Mouse (Mus musculus) lung, adult 2 months (tissue): ENCODE results near the gene Astn2. TPM values are rescaled to one million over a fixed set of nuclear protein-coding genes. Genes with fewer than 3 reads are reported as not detected.
A peak's percentile ranks its signal among the peaks of the same experiment; 100 is the strongest.

ENCODE experiments used
- DNase-seq: peaks from one replicate; pipeline ENCODE4 v3.0.0; 2022
- H3K4me1 ChIP-seq: fragments of 200-500 bp; 2 replicates; pipeline ENCODE4 v1.6.1; 2011; ENCODE audit warnings: low read length; ENCODE audit not compliant: control insufficient read depth, insufficient read depth
- H3K4me3 ChIP-seq: fragments of 200-500 bp; replicated peaks from 2 replicates; pipeline ENCODE3; 2011; ENCODE audit warnings: low read depth, mild to moderate bottlenecking, control low read depth, low read length; ENCODE audit errors: extremely low read depth
- CTCF ChIP-seq: fragments of 200-500 bp; IDR thresholded peaks from 2 replicates; pipeline ENCODE4 v1.5.1; 2011; ENCODE audit warnings: mild to moderate bottlenecking, low read length, control low read depth; ENCODE audit not compliant: insufficient read depth
- POLR2A ChIP-seq: fragments of 200-500 bp; IDR thresholded peaks from 2 replicates; pipeline ENCODE4 v1.6.1; 2011; ENCODE audit warnings: low read depth, mild to moderate bottlenecking, control low read depth, low read length, borderline replicate concordance; ENCODE audit errors: extremely low read depth
- WGBS: fragments of 180-500 bp; shearing (Covaris S2); methylation state at CpG from one replicate; pipeline ENCODE4 v1.1.7; 2018; 5-methylcytosine and 5-hydroxymethylcytosine counted together
- polyA plus RNA-seq: library from polyadenylated mRNA; depleted of rRNA; stranded (reverse); fragments of >200 nt; gene quantifications from 2 replicates; pipeline ENCODE4 v1.2.3, GENCODE M21; 2012

Gene Astn2
- polyA plus RNA-seq, 1 experiment, result 10.7 TPM

GRCm38 (mm10) chr4:65620125-65620524 is 784.3 kb downstream of the Astn2 start:
- WGBS, result 60% methylated on average over 3 of the region's 3 CpGs
- TF ChIP-seq CTCF, result no peak
- no peak for TF ChIP-seq POLR2A
- no peaks in the 10 kb centered on the region for H3K4me1 ChIP-seq
- no peak for DNase-seq
- H3K4me3 ChIP-seq, result no peak overlapping the region

GRCm38 (mm10) chr4:65613135-65613534 is 791.3 kb downstream of the Astn2 start:
- no peak for DNase-seq
- TF ChIP-seq CTCF (no peak), POLR2A (no peak)
- H3K4me1 ChIP-seq, result no peaks in the 10 kb centered on the region
- WGBS, result 97% methylated on average over 14 of the region's 14 CpGs
- no peak overlapping the region for H3K4me3 ChIP-seq

DNA sequence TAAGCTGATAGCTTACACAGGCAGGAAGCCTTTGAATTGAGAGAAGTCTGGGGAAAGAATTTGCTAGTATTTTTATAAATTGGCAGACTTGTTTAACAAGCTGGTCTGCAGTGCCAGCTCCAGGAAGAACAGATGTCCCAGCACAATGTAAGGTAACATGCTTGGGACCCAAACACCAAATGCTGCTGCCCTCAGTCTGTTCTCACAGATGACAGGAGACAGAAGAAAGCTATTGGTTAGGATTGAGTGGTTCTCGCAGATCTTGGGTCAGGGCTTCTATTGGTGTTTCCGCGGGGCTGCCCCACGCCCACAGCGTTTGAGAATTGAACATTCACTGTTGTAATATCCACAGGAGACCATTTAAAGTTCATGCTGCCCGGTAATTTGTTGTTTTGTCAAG is 793.5 kb downstream of the Astn2 start:
- H3K4me3 ChIP-seq, result no peak overlapping the region
- WGBS, result 85% methylated on average over 6 of the region's 6 CpGs
- TF ChIP-seq POLR2A (no peak), CTCF (no peak)
- peaks cover 8% of the 10 kb centered on the region for H3K4me1 ChIP-seq
- DNase-seq, result no peak

- no peak for DNase-seq
- TF ChIP-seq POLR2A, result no peak
- no peak for TF ChIP-seq CTCF
- Histone ChIP-seq H3K4me3 (no peak overlapping the region), H3K4me1 (peaks cover 8% of the 10 kb centered on the region)
- WGBS, result 67% methylated on average over 5 of the region's 5 CpGs
Observed at GRCm38 (mm10) chr4:65610329-65610728, 794.1 kb downstream of the Astn2 start.

- WGBS, result 88% methylated on average over 4 of the region's 4 CpGs
Observed at GRCm38 (mm10) chr4:65608112-65608511, 796.3 kb downstream of the Astn2 start.

GRCm38 (mm10) chr4:65607184-65607631 is 797.2 kb downstream of the Astn2 start:
- H3K4me3 ChIP-seq, result no peak overlapping the region
- H3K4me1 ChIP-seq, result peaks cover 10% of the 10 kb centered on the region
- TF ChIP-seq POLR2A (no peak), CTCF (no peak)
- WGBS, result 64% methylated on average over 10 of the region's 10 CpGs
- no peak for DNase-seq

More at GRCm38 (mm10) chr4:65608112-65608511, 796.3 kb downstream of the Astn2 start:
- no peak for DNase-seq
- TF ChIP-seq CTCF, result no peak
- TF ChIP-seq POLR2A, result no peak
- Histone ChIP-seq H3K4me3 (no peak overlapping the region), H3K4me1 (peaks cover 10% of the 10 kb centered on the region)

DNA sequence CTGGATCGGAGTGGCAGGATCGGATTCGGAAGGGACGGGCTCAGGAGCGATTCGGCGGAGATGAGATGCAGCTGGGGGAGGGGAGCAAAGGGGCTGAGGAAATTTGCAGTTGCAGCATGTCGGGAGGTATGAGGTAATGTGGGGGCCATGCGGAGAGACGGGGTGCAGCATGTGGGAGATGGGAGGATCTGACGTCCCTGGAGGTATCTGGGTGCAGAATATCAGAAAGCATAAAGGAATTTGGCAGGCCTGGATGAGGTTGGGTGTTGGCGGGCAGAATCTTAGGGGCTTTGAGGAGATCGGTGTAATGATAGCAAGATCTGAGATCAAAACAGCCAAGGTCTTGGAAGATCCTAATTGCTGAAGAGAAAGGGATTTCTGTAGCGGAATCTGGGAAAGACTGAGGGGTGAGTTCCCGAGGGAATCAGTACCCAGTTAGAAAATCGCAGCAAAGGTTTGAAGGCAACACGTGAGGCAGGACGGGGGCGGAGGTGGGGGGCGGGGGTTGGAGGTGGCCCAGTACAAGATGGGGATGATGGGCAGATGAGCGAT is 799.2 kb downstream of the Astn2 start:
- under 1% methylated on average over 21 of the region's 21 CpGs for WGBS
- Histone ChIP-seq H3K4me3 (peak overlapping the region; percentile 98), H3K4me1 (peaks cover 10% of the 10 kb centered on the region)
- DNase-seq, result no peak
- TF ChIP-seq CTCF, result no peak
- TF ChIP-seq POLR2A, result no peak

DNA sequence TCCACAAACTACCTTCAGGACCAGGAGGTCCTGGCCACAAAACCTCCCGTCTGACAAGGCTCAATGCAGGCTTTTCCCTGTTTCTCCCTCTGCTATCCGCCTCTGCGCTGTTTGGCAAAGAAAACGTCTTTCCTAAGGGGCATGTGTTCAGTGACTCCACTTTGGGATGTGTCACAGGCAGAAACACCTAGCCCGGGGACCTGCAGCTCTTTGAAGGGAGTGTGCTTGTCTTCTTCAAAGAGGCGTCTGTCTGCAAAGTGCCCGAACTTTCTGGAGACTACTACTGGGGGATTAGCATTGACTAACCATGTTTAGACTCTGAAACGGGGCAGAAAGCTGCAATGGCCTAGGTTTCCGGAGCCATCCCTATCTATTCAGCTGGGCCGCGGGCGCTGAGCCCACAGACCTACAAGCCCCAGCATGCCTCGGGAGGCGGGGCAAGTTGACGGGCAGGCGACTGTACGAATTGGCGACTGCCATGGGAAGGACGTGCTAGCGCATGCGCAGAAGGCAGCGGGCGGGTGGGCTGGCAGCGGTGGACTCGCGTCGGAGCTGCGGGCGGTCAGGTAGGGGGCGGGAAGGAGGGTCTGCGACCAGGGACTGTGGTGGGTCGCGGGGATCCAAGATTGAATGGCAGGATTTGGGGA is 799.8 kb downstream of the Astn2 start, which contains the start of gene Trim32:
Trim32 (plus strand) TSS at position 483 of the 647 bp plus-strand sequence.
- DNase-seq, result peak; percentile 99
- 4% methylated on average over 33 of the region's 33 CpGs for WGBS
- TF ChIP-seq CTCF (no peak), POLR2A (peak; percentile 81; the same call in 1 of the 2 replicates)
- peaks cover 10% of the 10 kb centered on the region for H3K4me1 ChIP-seq
- peak within 1 kb of the TSS; percentile 98 for H3K4me3 ChIP-seq

DNA sequence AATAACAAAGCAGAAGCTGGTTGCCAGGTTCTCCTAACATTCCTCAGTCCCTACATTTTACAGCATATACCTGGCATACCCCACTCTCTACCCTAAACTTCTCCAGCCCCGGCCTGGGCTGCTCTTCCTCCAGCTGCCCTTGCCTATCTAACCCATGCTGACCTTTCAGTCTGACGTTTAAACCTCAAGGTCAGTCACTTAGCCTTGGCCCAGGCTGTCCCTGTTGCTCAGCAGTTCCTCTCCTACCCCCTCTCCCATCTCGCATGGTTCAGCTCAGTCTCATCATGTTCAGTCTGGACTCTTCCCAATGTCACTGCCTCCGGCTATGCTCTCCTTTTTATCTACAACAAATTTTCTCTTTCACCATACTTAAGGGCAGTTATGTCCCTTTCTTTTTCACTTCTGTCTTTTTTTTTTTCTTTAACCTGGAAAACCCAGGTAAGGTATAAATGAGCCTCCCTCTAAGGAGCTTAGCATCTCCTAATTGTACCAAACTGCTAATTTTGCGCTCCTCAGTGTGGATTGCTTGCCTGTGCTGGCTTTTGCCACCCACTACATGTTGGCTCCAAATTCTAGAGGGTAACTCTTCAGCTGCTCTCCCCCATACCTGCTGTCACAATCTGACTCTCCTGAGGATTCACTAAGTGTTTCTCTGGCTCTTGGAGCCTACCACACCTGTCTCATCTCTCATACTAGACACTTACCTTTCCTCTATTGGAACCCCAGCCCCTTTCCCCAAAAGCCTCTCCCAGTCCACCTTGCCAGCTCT is 809.6 kb downstream of the Astn2 start:
- Histone ChIP-seq H3K4me3 (no peak overlapping the region), H3K4me1 (no peaks in the 10 kb centered on the region)
- WGBS, result 59% methylated on average over 5 of the region's 5 CpGs
- no peak for DNase-seq
- no peak for TF ChIP-seq POLR2A
- no peak for TF ChIP-seq CTCF
